Mouse (Mus musculus) heart, postnatal 4 days (tissue): Measurements from ENCODE around the gene Zfp825. TPM values are rescaled to one million over a fixed set of nuclear protein-coding genes. Genes with fewer than 3 reads are reported as not detected.
"Not testable (repeated sequence)": the region's sequence is repeated elsewhere in the genome, so short reads cannot be mapped to it uniquely, and the experiment has no call there.

Experiments used
- DNase-seq: peaks from one replicate; pipeline ENCODE4 v3.0.0; 2021
- total RNA-seq, 2 experiments: library from RNA; stranded (reverse); gene quantifications; 2 replicates each; pipeline ENCODE4 v1.2.3; 2021

Zfp825 gene
- total RNA-seq = 1 to 10 TPM; 5.7 to 6.7 TPM

GRCm38 (mm10) chr13:74493911-74494679, at the start of gene Zfp825:
Zfp825 (minus strand) TSS chr13:74493992.
- peak; percentile 73 for DNase-seq

- DNase-seq = not testable (repeated sequence)
Measured at GRCm38 (mm10) chr13:74535418-74535817, 41.6 kb upstream of the Zfp825 start.

- DNase-seq = peak; percentile 62
Measured at GRCm38 (mm10) chr13:74534864-74535263, 41.1 kb upstream of the Zfp825 start.

- DNase-seq = no peak
Measured at GRCm38 (mm10) chr13:74534096-74534495, 40.3 kb upstream of the Zfp825 start.

- DNase-seq = not testable (repeated sequence)
Measured at GRCm38 (mm10) chr13:74531251-74531650, 37.5 kb upstream of the Zfp825 start.

GRCm38 (mm10) chr13:74529372-74529715, 35.6 kb upstream of the Zfp825 start:
- not testable (repeated sequence) for DNase-seq

GRCm38 (mm10) chr13:74528519-74529371, 35.0 kb upstream of the Zfp825 start:
- DNase-seq = not testable (repeated sequence)

- peak; percentile 80 for DNase-seq
Measured at GRCm38 (mm10) chr13:74522481-74523237, 28.9 kb upstream of the Zfp825 start.

GRCm38 (mm10) chr13:74522141-74522480, 28.3 kb upstream of the Zfp825 start:
- not testable (repeated sequence) for DNase-seq

- not testable (repeated sequence) for DNase-seq
Measured at GRCm38 (mm10) chr13:74507981-74508380, 14.2 kb upstream of the Zfp825 start.

- DNase-seq = not testable (repeated sequence)
Measured at GRCm38 (mm10) chr13:74502851-74503250, 9.1 kb upstream of the Zfp825 start.

GRCm38 (mm10) chr13:74499696-74500095, 5.9 kb upstream of the Zfp825 start:
- not testable (repeated sequence) for DNase-seq

GRCm38 (mm10) chr13:74484326-74484725, 9.5 kb downstream of the Zfp825 start:
- not testable (repeated sequence) for DNase-seq

- not testable (repeated sequence) for DNase-seq
Measured at GRCm38 (mm10) chr13:74471468-74471867, 22.3 kb downstream of the Zfp825 start.

- peak; percentile 84 for DNase-seq
Measured at GRCm38 (mm10) chr13:74462699-74463385, 30.9 kb downstream of the Zfp825 start.

GRCm38 (mm10) chr13:74462318-74462698, 31.5 kb downstream of the Zfp825 start:
- not testable (repeated sequence) for DNase-seq

GRCm38 (mm10) chr13:74439895-74440294, 53.9 kb downstream of the Zfp825 start:
- no peak for DNase-seq

Other genes with a start within 250 kb of the Zfp825 start
- 1 to 10 TPM; 1.6 to 1.8 TPM for gene Ahrr, start 201.7 kb downstream of the Zfp825 start, total RNA-seq
- gene Pdcd6, start 176.4 kb downstream of the Zfp825 start, total RNA-seq = 10 to 100 TPM; 52.0 to 52.3 TPM
- gene Sdha, start 143.7 kb downstream of the Zfp825 start, total RNA-seq = 1,000 to 10,000 TPM in 1 of 2 experiments, 100 to 1,000 TPM in 1; 966 to 1,001 TPM
- 10 to 100 TPM; 42.1 to 42.3 TPM for gene Ccdc127, start 143.7 kb downstream of the Zfp825 start, total RNA-seq
- gene Lrrc14b, start 130.0 kb downstream of the Zfp825 start, total RNA-seq = 10 to 100 TPM; 19.9 to 22.5 TPM
- 1 to 10 TPM; 2.0 to 2.5 TPM for gene Zfp72, start 103.2 kb downstream of the Zfp825 start, total RNA-seq
- gene Ftl1-ps1, start 94.3 kb downstream of the Zfp825 start, total RNA-seq = 100 to 1,000 TPM; 317 to 366 TPM
- gene Erap1, start 145.6 kb upstream of the Zfp825 start, total RNA-seq = 10 to 100 TPM; 25.3 to 30.8 TPM